Mouse (Mus musculus): ENCODE results near the gene Ssx2ip. TPM values are rescaled to one million over a fixed set of nuclear protein-coding genes. Genes with fewer than 3 reads are reported as not detected.
"Not testable (repeated sequence)": the region's sequence is repeated elsewhere in the genome, so short reads cannot be mapped to it uniquely, and the experiment has no call there.

The Ssx2ip gene
- polyA plus RNA-seq, 1 experiment from 2014 or later = 33.7 TPM

- Histone ChIP-seq H3K9ac (no peak overlapping the region), H3K27ac (no peak overlapping the region), H3K27me3 (no peaks in the 10 kb centered on the region), H3K4me1 (peaks cover 15% of the 10 kb centered on the region), H3K4me3 (replicated peaks) (no peak overlapping the region), H3K36me3 (replicated peaks) (peaks cover 67% of the 10 kb centered on the region), H3K9me3 (no peaks in the 10 kb centered on the region), H3K4me2 (no peak overlapping the region)
- WGBS = 83% methylated on average over 7 of the region's 7 CpGs
- ATAC-seq (ENCODE audit: low FRiP score) = no peak
Observed at GRCm38 (mm10) chr3:146423710-146424109, 19.3 kb downstream of the Ssx2ip start.

GRCm38 (mm10) chr3:146424306-146424900 lies 20.0 kb downstream of the Ssx2ip start:
- 0 out of 2 replicates have a peak, but pooled peaks have one; percentile 36 for ATAC-seq (ENCODE audit: low FRiP score)
- WGBS = 73% methylated on average over 7 of the region's 7 CpGs
- Histone ChIP-seq H3K4me2 (no peak overlapping the region), H3K27me3 (no peaks in the 10 kb centered on the region), H3K36me3 (replicated peaks) (peaks cover 66% of the 10 kb centered on the region), H3K4me1 (peaks cover 15% of the 10 kb centered on the region), H3K9me3 (no peaks in the 10 kb centered on the region), H3K9ac (no peak overlapping the region), H3K27ac (no peak overlapping the region), H3K4me3 (replicated peaks) (no peak overlapping the region)

GRCm38 (mm10) chr3:146425902-146426301 lies 21.5 kb downstream of the Ssx2ip start:
- H3K27ac ChIP-seq = no peak overlapping the region
- 76% methylated on average over 7 of the region's 7 CpGs for WGBS
- no peaks in the 10 kb centered on the region for H3K27me3 ChIP-seq
- no peak overlapping the region for H3K4me2 ChIP-seq
- no peak for ATAC-seq (ENCODE audit: low FRiP score)
- H3K9ac ChIP-seq = no peak overlapping the region
- peaks cover 15% of the 10 kb centered on the region for H3K4me1 ChIP-seq
- no peaks in the 10 kb centered on the region for H3K9me3 ChIP-seq
- H3K4me3 ChIP-seq (replicated peaks) = no peak overlapping the region
- H3K36me3 ChIP-seq (replicated peaks) = peaks cover 72% of the 10 kb centered on the region

- 71% methylated on average over 8 of the region's 8 CpGs for WGBS
- Histone ChIP-seq H3K27ac (no peak overlapping the region), H3K27me3 (no peaks in the 10 kb centered on the region), H3K4me1 (peaks cover 15% of the 10 kb centered on the region), H3K9me3 (no peaks in the 10 kb centered on the region), H3K36me3 (replicated peaks) (peaks cover 75% of the 10 kb centered on the region), H3K4me2 (no peak overlapping the region), H3K4me3 (replicated peaks) (no peak overlapping the region), H3K9ac (no peak overlapping the region)
- ATAC-seq (ENCODE audit: low FRiP score) = peak; percentile 57
Observed at GRCm38 (mm10) chr3:146426489-146426888, 22.0 kb downstream of the Ssx2ip start.

GRCm38 (mm10) chr3:146433063-146433462 lies 28.6 kb downstream of the Ssx2ip start:
- ATAC-seq (ENCODE audit: low FRiP score) = not testable (repeated sequence)

GRCm38 (mm10) chr3:146433681-146434350 lies 29.4 kb downstream of the Ssx2ip start:
- no peak for ATAC-seq (ENCODE audit: low FRiP score)
- Histone ChIP-seq H3K9ac (no peak overlapping the region), H3K27me3 (no peaks in the 10 kb centered on the region), H3K4me1 (no peaks in the 10 kb centered on the region), H3K27ac (0 out of 2 replicates have a peak overlapping the region, but pooled peaks have one; percentile 31), H3K36me3 (replicated peaks) (peaks cover 92% of the 10 kb centered on the region), H3K4me3 (replicated peaks) (no peak overlapping the region), H3K4me2 (no peak overlapping the region), H3K9me3 (no peaks in the 10 kb centered on the region)
- 92% methylated on average over 14 of the region's 14 CpGs for WGBS

More at GRCm38 (mm10) chr3:146433063-146433462, 28.6 kb downstream of the Ssx2ip start:
- 86% methylated on average over 11 of the region's 11 CpGs for WGBS
- H3K4me2 ChIP-seq; H3K4me1 ChIP-seq; H3K27ac ChIP-seq; H3K9me3 ChIP-seq; H3K4me3 ChIP-seq (replicated peaks); H3K27me3 ChIP-seq; H3K9ac ChIP-seq: not testable (repeated sequence)
- H3K36me3 ChIP-seq (replicated peaks) = peaks cover 92% of the 10 kb centered on the region

- 93% methylated on average over 8 of the region's 8 CpGs for WGBS
- no peak overlapping the region for H3K4me3 ChIP-seq (replicated peaks)
- H3K27me3 ChIP-seq = no peaks in the 10 kb centered on the region
- no peaks in the 10 kb centered on the region for H3K9me3 ChIP-seq
- H3K4me1 ChIP-seq = no peaks in the 10 kb centered on the region
- peaks cover 86% of the 10 kb centered on the region for H3K36me3 ChIP-seq (replicated peaks)
- H3K4me2 ChIP-seq = no peak overlapping the region
- no peak overlapping the region for H3K27ac ChIP-seq
- H3K9ac ChIP-seq = no peak overlapping the region
- no peak for ATAC-seq (ENCODE audit: low FRiP score)
Observed at GRCm38 (mm10) chr3:146434686-146435085, 30.2 kb downstream of the Ssx2ip start.

- Histone ChIP-seq H3K4me2 (no peak overlapping the region), H3K27me3 (no peaks in the 10 kb centered on the region), H3K4me1 (no peaks in the 10 kb centered on the region), H3K9me3 (no peaks in the 10 kb centered on the region), H3K4me3 (replicated peaks) (no peak overlapping the region), H3K27ac (no peak overlapping the region), H3K9ac (no peak overlapping the region), H3K36me3 (replicated peaks) (peaks cover 86% of the 10 kb centered on the region)
- WGBS = 94% methylated on average over 11 of the region's 11 CpGs
- no peak for ATAC-seq (ENCODE audit: low FRiP score)
Observed at GRCm38 (mm10) chr3:146435533-146435932, 31.1 kb downstream of the Ssx2ip start.

- Histone ChIP-seq H3K4me3 (replicated peaks) (no peak overlapping the region), H3K27ac (no peak overlapping the region), H3K36me3 (replicated peaks) (peaks cover 82% of the 10 kb centered on the region), H3K4me1 (no peaks in the 10 kb centered on the region), H3K4me2 (no peak overlapping the region), H3K27me3 (no peaks in the 10 kb centered on the region), H3K9ac (no peak overlapping the region), H3K9me3 (no peaks in the 10 kb centered on the region)
- WGBS = 97% methylated on average over 8 of the region's 8 CpGs
- no peak for ATAC-seq (ENCODE audit: low FRiP score)
Observed at GRCm38 (mm10) chr3:146436114-146436513, 31.7 kb downstream of the Ssx2ip start.

GRCm38 (mm10) chr3:146440011-146440410 lies 35.6 kb downstream of the Ssx2ip start:
- Histone ChIP-seq H3K4me1 (no peaks in the 10 kb centered on the region), H3K4me2 (no peak overlapping the region), H3K9ac (no peak overlapping the region), H3K36me3 (replicated peaks) (peaks cover 47% of the 10 kb centered on the region), H3K9me3 (no peaks in the 10 kb centered on the region), H3K27ac (no peak overlapping the region), H3K4me3 (replicated peaks) (no peak overlapping the region), H3K27me3 (no peaks in the 10 kb centered on the region)
- WGBS = 95% methylated on average over 12 of the region's 12 CpGs
- ATAC-seq (ENCODE audit: low FRiP score) = no peak

GRCm38 (mm10) chr3:146440422-146440821 lies 36.0 kb downstream of the Ssx2ip start:
- no peaks in the 10 kb centered on the region for H3K9me3 ChIP-seq
- peaks cover 46% of the 10 kb centered on the region for H3K36me3 ChIP-seq (replicated peaks)
- H3K27ac ChIP-seq = no peak overlapping the region
- no peak overlapping the region for H3K4me2 ChIP-seq
- ATAC-seq (ENCODE audit: low FRiP score) = no peak
- H3K9ac ChIP-seq = no peak overlapping the region
- H3K4me1 ChIP-seq = no peaks in the 10 kb centered on the region
- H3K4me3 ChIP-seq (replicated peaks) = no peak overlapping the region
- WGBS = 84% methylated on average over 7 of the region's 7 CpGs
- H3K27me3 ChIP-seq = no peaks in the 10 kb centered on the region

- Histone ChIP-seq H3K4me2 (no peak overlapping the region), H3K9me3 (peaks cover 6% of the 10 kb centered on the region; the same call in 1 of the 2 replicates), H3K27me3 (no peaks in the 10 kb centered on the region), H3K9ac (no peak overlapping the region), H3K27ac (no peak overlapping the region), H3K36me3 (replicated peaks) (peaks cover 33% of the 10 kb centered on the region), H3K4me3 (replicated peaks) (no peak overlapping the region), H3K4me1 (no peaks in the 10 kb centered on the region)
- WGBS = 94% methylated on average over 7 of the region's 7 CpGs
- ATAC-seq (ENCODE audit: low FRiP score) = no peak
Observed at GRCm38 (mm10) chr3:146442484-146442883, 38.0 kb downstream of the Ssx2ip start.

- WGBS = 90% methylated on average over 8 of the region's 8 CpGs
- H3K4me2 ChIP-seq = no peak overlapping the region
- no peak overlapping the region for H3K27ac ChIP-seq
- H3K36me3 ChIP-seq (replicated peaks) = peaks cover 29% of the 10 kb centered on the region
- H3K27me3 ChIP-seq = no peaks in the 10 kb centered on the region
- no peaks in the 10 kb centered on the region for H3K4me1 ChIP-seq
- peaks cover 6% of the 10 kb centered on the region; the same call in 1 of the 2 replicates for H3K9me3 ChIP-seq
- H3K4me3 ChIP-seq (replicated peaks) = no peak overlapping the region
- ATAC-seq (ENCODE audit: low FRiP score) = no peak
- no peak overlapping the region for H3K9ac ChIP-seq
Observed at GRCm38 (mm10) chr3:146442936-146443335, 38.5 kb downstream of the Ssx2ip start.

All from forebrain, embryonic 12.5 days (tissue).